Mouse (Mus musculus) lung, adult 2 months (tissue): ENCODE data around the gene Gm4881.

Experiments used
- CTCF ChIP-seq: fragments of 200-500 bp; IDR thresholded peaks from 2 replicates; pipeline ENCODE4 v1.5.1; 2011; ENCODE audit warnings: mild to moderate bottlenecking, low read length, control low read depth; ENCODE audit not compliant: insufficient read depth
- POLR2A ChIP-seq: fragments of 200-500 bp; IDR thresholded peaks from 2 replicates; pipeline ENCODE4 v1.6.1; 2011; ENCODE audit warnings: low read depth, mild to moderate bottlenecking, control low read depth, low read length, borderline replicate concordance; ENCODE audit errors: extremely low read depth

DNA sequence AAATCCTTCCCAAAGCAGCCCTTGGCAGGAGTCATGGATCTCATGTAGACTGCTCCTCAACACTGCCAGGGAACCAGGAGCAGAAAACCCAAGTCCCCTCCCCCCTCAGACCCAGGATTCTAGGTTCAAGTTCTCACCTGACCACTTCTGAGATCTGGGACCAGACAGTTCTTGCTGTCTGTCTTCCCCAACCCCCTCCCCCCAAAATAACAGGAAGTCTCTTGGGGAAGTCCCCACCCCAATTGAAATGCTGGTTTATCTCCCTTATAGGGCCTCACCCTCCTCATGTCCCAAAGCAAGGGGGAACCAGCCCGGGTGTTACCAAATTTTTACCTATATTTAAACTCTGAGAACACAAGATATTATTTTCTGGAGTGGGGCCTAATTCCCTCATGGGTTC is 42.5 kb downstream of the Gm4881 start:
- TF ChIP-seq CTCF: no peak
- no peak for TF ChIP-seq POLR2A
